Mouse (Mus musculus): ENCODE results near the gene Acsm1.

DNA sequence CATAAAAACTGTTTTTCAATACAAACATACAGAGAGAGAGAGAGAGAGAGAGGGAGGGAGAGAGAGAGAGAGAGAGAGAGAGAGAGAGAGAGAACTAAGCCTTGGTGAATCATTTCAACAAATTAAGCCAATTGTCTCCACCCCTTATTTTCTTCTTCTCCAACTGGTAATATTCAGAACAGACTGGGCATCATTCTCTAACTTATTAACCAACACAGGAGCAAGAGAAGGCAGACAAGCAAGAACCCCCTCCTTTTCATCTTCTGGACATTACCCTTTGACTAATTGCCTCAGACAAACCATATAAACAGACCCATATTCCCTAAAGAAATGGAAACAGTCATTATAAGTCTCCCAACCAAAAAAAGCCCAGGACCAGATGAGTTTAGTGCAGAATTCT is 31.9 kb downstream of the Acsm1 start:
- TF ChIP-seq CHD2 (IDR thresholded peaks at IDR 0.05; ENCODE audit: low read depth, low read length) (no peak), ZC3H11A (IDR thresholded peaks at IDR 0.05; ENCODE audit: borderline replicate concordance, low read depth, low read length) (no peak), HCFC1 (IDR thresholded peaks at IDR 0.05; ENCODE audit: borderline replicate concordance, insufficient read depth, low read length) (no peak), ZNF384 (IDR thresholded peaks at IDR 0.05; ENCODE audit: low read depth, low read length) (no peak), MAFK (IDR thresholded peaks at IDR 0.05; ENCODE audit: insufficient read depth, low read depth, low read length) (no peak)
